Mouse (Mus musculus) kidney, postnatal 0 days (tissue): ENCODE results near the gene Nxpe5. TPM values are rescaled to one million over a fixed set of nuclear protein-coding genes. Genes with fewer than 3 reads are reported as not detected.

Experiments used
- ATAC-seq: fragments of 200-750 bp; cut with Nextera tagmentation; replicated peaks from 2 replicates; pipeline ENCODE4 v1.8.0; 2017; ENCODE audit warnings: low read depth, moderate number of reproducible peaks, moderate TSS enrichment, moderate library complexity; ENCODE audit not compliant: low FRiP score
- DNase-seq: peaks from one replicate; pipeline ENCODE4 v3.0.0-alpha.2; 2016; ENCODE audit warnings: low spot score
- H3K27ac ChIP-seq: fragments of 300-500 bp; sonication (generic); 2 replicates; pipeline ENCODE4 v1.5.1; 2014; ENCODE audit warnings: mild to moderate bottlenecking
- H3K27me3 ChIP-seq: fragments of 300-500 bp; sonication (generic); 2 replicates; pipeline ENCODE4 v1.6.1; 2014; ENCODE audit warnings: low read length, mixed read lengths; ENCODE audit not compliant: insufficient read depth
- H3K36me3 ChIP-seq: fragments of 300-500 bp; sonication (generic); 2 replicates; pipeline ENCODE4 v1.6.1; 2014; ENCODE audit warnings: low read length, mixed read lengths; ENCODE audit not compliant: insufficient read depth
- H3K4me1 ChIP-seq: fragments of 300-500 bp; sonication (generic); replicated peaks from 2 replicates; pipeline ENCODE4 v1.6.1; 2014; ENCODE audit warnings: antibody characterized with exemption, low read length, mixed read lengths; ENCODE audit not compliant: insufficient read depth
- H3K4me2 ChIP-seq: fragments of 300-500 bp; sonication (generic); 2 replicates; pipeline ENCODE4 v1.6.1; 2014; ENCODE audit warnings: mild to moderate bottlenecking, low read length, moderate library complexity, mixed read lengths
- H3K4me3 ChIP-seq: fragments of 300-500 bp; sonication (generic); replicated peaks from 2 replicates; pipeline ENCODE4 v1.5.1; 2014; ENCODE audit warnings: low read depth, low read length
- H3K9ac ChIP-seq: fragments of 300-500 bp; sonication (generic); 2 replicates; pipeline ENCODE4 v1.6.1; 2014; ENCODE audit warnings: low read depth, low read length
- H3K9me3 ChIP-seq: fragments of 300-500 bp; sonication (generic); replicated peaks from 2 replicates; pipeline ENCODE4 v1.6.1; 2016; ENCODE audit warnings: low read length, inconsistent platforms, mixed read lengths
- CTCF ChIP-seq: IDR thresholded peaks from 2 replicates; pipeline ENCODE4 v1.5.1; 2016; ENCODE audit warnings: antibody characterized with exemption, low read depth, mild to moderate bottlenecking, moderate library complexity
- WGBS: fragments of 180-500 bp; shearing (Covaris S2); extraction: QIAGEN DNeasy Blood & Tissue Kit; methylation state at CpG from one replicate; pipeline ENCODE4 v1.1.7; 2014; 5-methylcytosine and 5-hydroxymethylcytosine counted together
- polyA plus RNA-seq: library from polyadenylated mRNA; unstranded; fragments of >200 nt; fragmentation: Nextera tagmentation; extraction: Ambion mirVana; gene quantifications from 2 replicates; pipeline ENCODE4 v1.2.1, GENCODE M21; 2015

Gene Nxpe5
- polyA plus RNA-seq, 1 experiment from 2014 or later, result 0.36 TPM

GRCm38 (mm10) chr5:138291638-138292037, 65.9 kb downstream of the Nxpe5 start:
- no peak overlapping the region for H3K4me3 ChIP-seq
- H3K27ac ChIP-seq, result no peak overlapping the region
- 80% methylated on average over 1 of the region's 1 CpGs for WGBS
- H3K4me2 ChIP-seq, result no peak overlapping the region
- H3K9me3 ChIP-seq, result no peaks in the 10 kb centered on the region
- no peak for TF ChIP-seq CTCF
- DNase-seq (no peak), ATAC-seq (no peak)
- no peaks in the 10 kb centered on the region for H3K36me3 ChIP-seq
- no peak overlapping the region for H3K9ac ChIP-seq
- no peaks in the 10 kb centered on the region for H3K4me1 ChIP-seq
- no peaks in the 10 kb centered on the region for H3K27me3 ChIP-seq

- H3K27ac ChIP-seq, result no peak overlapping the region
- no peak overlapping the region for H3K9ac ChIP-seq
- H3K4me1 ChIP-seq, result no peaks in the 10 kb centered on the region
- no peaks in the 10 kb centered on the region for H3K36me3 ChIP-seq
- ATAC-seq, result no peak
- no peak overlapping the region for H3K4me3 ChIP-seq
- no peak for DNase-seq
- no peaks in the 10 kb centered on the region for H3K27me3 ChIP-seq
- H3K9me3 ChIP-seq, result no peaks in the 10 kb centered on the region
- TF ChIP-seq CTCF, result no peak
- H3K4me2 ChIP-seq, result no peak overlapping the region
Observed at GRCm38 (mm10) chr5:138294158-138294557, 68.5 kb downstream of the Nxpe5 start.

GRCm38 (mm10) chr5:138299613-138300012, 73.9 kb downstream of the Nxpe5 start:
- Histone ChIP-seq H3K9me3 (no peaks in the 10 kb centered on the region), H3K9ac (no peak overlapping the region), H3K36me3 (no peaks in the 10 kb centered on the region), H3K4me1 (no peaks in the 10 kb centered on the region), H3K4me2 (no peak overlapping the region), H3K4me3 (no peak overlapping the region), H3K27me3 (no peaks in the 10 kb centered on the region), H3K27ac (no peak overlapping the region)
- ATAC-seq (no peak), DNase-seq (no peak)
- WGBS, result 81% methylated on average over 2 of the region's 2 CpGs
- no peak for TF ChIP-seq CTCF

Other genes starting within 250 kb of the Nxpe5 start
- 0.09 and 0.22 TPM in 2 replicates for gene Azgp1, start 244.4 kb upstream of the Nxpe5 start, polyA plus RNA-seq
- gene Smok3a, start 204.6 kb upstream of the Nxpe5 start, polyA plus RNA-seq, result not detected in 2 replicates
- not detected in 2 replicates for gene Smok3b, start 204.5 kb upstream of the Nxpe5 start, polyA plus RNA-seq
- not detected in 2 replicates for gene Smok3c, start 172.7 kb upstream of the Nxpe5 start, polyA plus RNA-seq
- gene Zkscan1, start 140.8 kb upstream of the Nxpe5 start, polyA plus RNA-seq, result 17.2 and 17.8 TPM in 2 replicates
- gene Zscan21, start 109.0 kb upstream of the Nxpe5 start, polyA plus RNA-seq, result 45.3 and 49.6 TPM in 2 replicates
- gene Zfp113, start 70.2 kb upstream of the Nxpe5 start, polyA plus RNA-seq, result 13.2 and 16.8 TPM in 2 replicates
- gene Cops6, start 64.8 kb upstream of the Nxpe5 start, polyA plus RNA-seq, result 240 and 262 TPM in 2 replicates
- 13.0 and 13.1 TPM in 2 replicates for gene Ap4m1, start 53.9 kb upstream of the Nxpe5 start, polyA plus RNA-seq
- 119 and 136 TPM in 2 replicates for gene Mcm7, start 53.5 kb upstream of the Nxpe5 start, polyA plus RNA-seq
- gene Taf6, start 38.4 kb upstream of the Nxpe5 start, polyA plus RNA-seq, result 49.8 and 54.8 TPM in 2 replicates
- 42.2 and 43.9 TPM in 2 replicates for gene Cnpy4, start 38.4 kb upstream of the Nxpe5 start, polyA plus RNA-seq
- gene Mblac1, start 31.6 kb upstream of the Nxpe5 start, polyA plus RNA-seq, result 11.4 and 12.8 TPM in 2 replicates
- 77.6 and 87.0 TPM in 2 replicates for gene Lamtor4, start 29.6 kb downstream of the Nxpe5 start, polyA plus RNA-seq
- gene BC037034, start 38.1 kb downstream of the Nxpe5 start, polyA plus RNA-seq, result 3.2 and 4.3 TPM in 2 replicates
- gene Gal3st4, start 46.9 kb downstream of the Nxpe5 start, polyA plus RNA-seq, result 0.86 and 1.5 TPM in 2 replicates
- gene Gm43720, start 54.1 kb downstream of the Nxpe5 start, polyA plus RNA-seq, result 0.06 and 0.16 TPM in 2 replicates
- gene Gpc2, start 54.1 kb downstream of the Nxpe5 start, polyA plus RNA-seq, result 8.1 and 9.1 TPM in 2 replicates
- gene Stag3, start 54.3 kb downstream of the Nxpe5 start, polyA plus RNA-seq, result 1.7 and 1.8 TPM in 2 replicates
- 0.13 TPM in 1 of 2 replicates, not detected in the other for gene Pvrig, start 116.1 kb downstream of the Nxpe5 start, polyA plus RNA-seq
- gene Zfp157, start 215.6 kb downstream of the Nxpe5 start, polyA plus RNA-seq, result 24.0 and 25.3 TPM in 2 replicates